Mouse (Mus musculus) lung, postnatal 0 days (tissue): ENCODE measurements around the gene Jam2. TPM values are rescaled to one million over a fixed set of nuclear protein-coding genes. Genes with fewer than 3 reads are reported as not detected.
A peak's percentile ranks its signal among the peaks of the same experiment; 100 is the strongest.

Source experiments
- ATAC-seq: fragments of 200-750 bp; cut with Nextera tagmentation; 2 replicates; pipeline ENCODE4 v1.8.0; 2017; ENCODE audit warnings: moderate library complexity
- DNase-seq: peaks from one replicate; pipeline ENCODE4 v3.0.0-alpha.2; 2016; ENCODE audit warnings: low spot score
- H3K27ac ChIP-seq: fragments of 300-500 bp; sonication (generic); 2 replicates; pipeline ENCODE4 v1.5.1; 2014; ENCODE audit warnings: antibody characterized with exemption, mild to moderate bottlenecking, low read length, mixed read lengths
- H3K27me3 ChIP-seq: fragments of 300-500 bp; sonication (generic); replicated peaks from 2 replicates; pipeline ENCODE4 v1.6.1; 2014; ENCODE audit warnings: low read length, mixed read lengths; ENCODE audit not compliant: insufficient read depth
- H3K36me3 ChIP-seq: fragments of 300-500 bp; sonication (generic); 2 replicates; pipeline ENCODE4 v1.6.1; 2014; ENCODE audit warnings: low read length, mixed read lengths; ENCODE audit not compliant: insufficient read depth
- H3K4me1 ChIP-seq: fragments of 300-500 bp; sonication (generic); 2 replicates; pipeline ENCODE4 v1.6.1; 2014; ENCODE audit warnings: antibody characterized with exemption, low read depth, low read length, mixed read lengths; ENCODE audit not compliant: insufficient read depth
- H3K4me2 ChIP-seq: fragments of 300-500 bp; sonication (generic); replicated peaks from 2 replicates; pipeline ENCODE4 v1.6.1; 2014; ENCODE audit warnings: low read depth, mild to moderate bottlenecking, low read length, moderate library complexity, mixed read lengths
- H3K4me3 ChIP-seq: fragments of 300-500 bp; sonication (generic); 2 replicates; pipeline ENCODE4 v1.5.1; 2014; ENCODE audit warnings: low read depth, low read length
- H3K9ac ChIP-seq: fragments of 300-500 bp; sonication (generic); replicated peaks from 2 replicates; pipeline ENCODE4 v1.6.1; 2014; ENCODE audit warnings: low read depth, mild to moderate bottlenecking
- H3K9me3 ChIP-seq: fragments of 300-500 bp; sonication (generic); 2 replicates; pipeline ENCODE4 v1.6.1; 2016; ENCODE audit warnings: low read length, mixed read lengths
- CTCF ChIP-seq: IDR thresholded peaks from 2 replicates; pipeline ENCODE4 v1.5.1; 2016; ENCODE audit warnings: antibody characterized with exemption, mild to moderate bottlenecking
- EP300 ChIP-seq: IDR thresholded peaks from 2 replicates; pipeline ENCODE4 v1.6.1; 2016; ENCODE audit warnings: antibody characterized with exemption, mild to moderate bottlenecking, control low read depth
- WGBS: fragments of 180-500 bp; shearing (Covaris S2); extraction: QIAGEN DNeasy Blood & Tissue Kit; methylation state at CpG from one replicate; pipeline ENCODE4 v1.1.7; 2014; 5-methylcytosine and 5-hydroxymethylcytosine counted together
- polyA plus RNA-seq: library from polyadenylated mRNA; unstranded; fragments of >200 nt; fragmentation: Nextera tagmentation; extraction: Ambion mirVana; gene quantifications from 2 replicates; pipeline ENCODE4 v1.2.1, GENCODE M21; 2015

The Jam2 gene
- polyA plus RNA-seq, 1 experiment from 2014 or later: 38.2 TPM

DNA sequence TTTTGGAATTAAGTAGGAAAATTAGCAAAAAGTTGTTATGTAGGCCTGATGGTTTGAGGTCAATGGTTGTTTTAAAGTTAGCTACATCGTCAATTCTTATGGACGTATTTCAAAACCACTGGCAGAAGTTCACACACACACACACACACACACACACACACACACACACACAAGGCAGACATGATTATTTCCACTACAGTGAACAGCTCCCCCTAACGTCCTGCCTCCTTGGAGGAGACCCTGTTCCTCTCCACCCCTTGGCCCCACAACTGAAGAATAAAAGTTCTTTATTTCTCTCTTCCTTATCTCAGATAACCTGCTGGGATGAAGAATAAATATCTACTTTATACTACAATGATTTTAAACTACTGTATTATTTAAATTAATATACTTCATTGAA lies 21.4 kb downstream of the Jam2 start:
- ATAC-seq (no peak), DNase-seq (no peak)
- Histone ChIP-seq H3K27ac (no peak overlapping the region), H3K9ac (no peak overlapping the region), H3K4me2 (no peak overlapping the region), H3K27me3 (no peaks in the 10 kb centered on the region), H3K9me3 (no peaks in the 10 kb centered on the region), H3K4me1 (no peaks in the 10 kb centered on the region), H3K4me3 (no peak overlapping the region), H3K36me3 (no peaks in the 10 kb centered on the region)
- 43% methylated on average over 3 of the region's 3 CpGs for WGBS
- TF ChIP-seq EP300 (no peak), CTCF (peak; percentile 35)

DNA sequence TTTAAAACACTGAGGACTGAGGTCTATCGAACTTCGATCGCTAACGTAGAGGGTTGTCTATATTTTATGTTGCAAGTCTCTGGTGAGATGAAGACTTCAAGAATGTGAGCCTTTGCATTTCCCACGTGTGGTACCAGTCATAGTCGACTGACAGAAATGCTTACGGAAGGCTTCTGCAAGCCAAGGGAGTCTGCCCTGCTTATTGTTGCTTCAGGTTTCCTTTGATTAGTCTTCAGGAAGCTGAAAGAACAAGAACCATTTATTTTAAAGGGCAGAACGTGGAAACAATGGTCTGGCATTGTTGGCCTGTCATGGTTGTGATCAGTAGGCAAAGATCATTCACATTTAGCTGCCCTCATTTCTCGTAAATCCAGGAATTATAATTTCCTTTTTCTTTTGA lies 22.8 kb downstream of the Jam2 start:
- whole genome bisulfite sequencing: 68% methylated on average over 9 of the region's 9 CpGs
- no peak overlapping the region for H3K4me3 ChIP-seq
- no peak overlapping the region for H3K27ac ChIP-seq
- H3K36me3 ChIP-seq: no peaks in the 10 kb centered on the region
- no peaks in the 10 kb centered on the region for H3K4me1 ChIP-seq
- H3K27me3 ChIP-seq: no peaks in the 10 kb centered on the region
- no peak overlapping the region for H3K4me2 ChIP-seq
- H3K9ac ChIP-seq: no peak overlapping the region
- peak; percentile 25 for DNase-seq
- no peaks in the 10 kb centered on the region for H3K9me3 ChIP-seq
- ATAC-seq: peak; percentile 43
- peak; percentile 79 for TF ChIP-seq EP300
- no peak for TF ChIP-seq CTCF

DNA sequence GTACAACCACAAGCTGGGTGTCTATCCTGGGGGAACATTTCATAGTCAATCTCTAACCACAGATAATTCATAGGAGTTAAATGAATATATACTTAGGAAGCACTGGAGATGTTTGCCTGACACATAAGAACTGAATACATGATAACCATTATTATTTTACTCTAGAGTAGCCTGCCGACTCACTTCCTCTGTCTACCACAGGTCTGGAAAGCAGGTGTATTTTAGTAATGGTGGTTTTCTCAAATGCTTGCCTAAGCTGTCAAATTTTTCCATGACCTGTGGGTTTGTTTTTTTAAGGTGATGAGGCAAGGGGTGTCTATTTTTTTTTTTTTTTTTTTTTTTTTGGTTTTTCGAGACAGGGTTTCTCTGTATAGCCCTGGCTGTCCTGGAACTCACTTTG lies 26.1 kb downstream of the Jam2 start:
- Histone ChIP-seq H3K4me3 (no peak overlapping the region), H3K9ac (no peak overlapping the region), H3K9me3 (no peaks in the 10 kb centered on the region), H3K36me3 (no peaks in the 10 kb centered on the region), H3K4me2 (no peak overlapping the region), H3K27ac (no peak overlapping the region), H3K4me1 (no peaks in the 10 kb centered on the region), H3K27me3 (no peaks in the 10 kb centered on the region)
- TF ChIP-seq CTCF: no peak
- TF ChIP-seq EP300: no peak
- DNase-seq: no peak
- WGBS: 93% methylated on average over 1 of the region's 2 CpGs
- no peak for ATAC-seq

DNA sequence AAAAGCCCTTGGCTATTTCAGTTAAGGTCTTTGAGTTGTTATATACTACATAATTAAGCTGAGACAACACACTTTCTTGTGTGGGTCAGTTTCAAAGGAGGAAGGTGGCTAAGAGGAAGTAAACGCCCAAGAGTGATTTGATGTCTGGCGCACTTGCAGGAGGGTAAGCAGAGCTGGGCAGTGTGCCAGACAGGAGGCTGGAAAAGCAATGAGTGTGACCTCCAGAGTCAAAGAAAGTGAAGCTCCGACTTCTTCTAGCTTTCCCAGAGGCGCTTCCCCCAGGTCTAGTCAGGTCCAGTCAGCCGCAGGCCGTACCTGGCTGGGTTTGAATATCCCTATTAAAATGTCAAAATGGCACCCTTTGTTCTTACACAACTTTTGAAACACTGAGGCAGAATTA lies 28.3 kb downstream of the Jam2 start:
- Histone ChIP-seq H3K4me2 (no peak overlapping the region), H3K4me1 (no peaks in the 10 kb centered on the region), H3K36me3 (no peaks in the 10 kb centered on the region), H3K9me3 (no peaks in the 10 kb centered on the region), H3K27ac (peak overlapping the region; percentile 10; the same call in 1 of the 2 replicates), H3K27me3 (no peaks in the 10 kb centered on the region), H3K9ac (no peak overlapping the region), H3K4me3 (no peak overlapping the region)
- TF ChIP-seq CTCF (no peak), EP300 (no peak; the same call in 1 of the 2 replicates)
- DNase-seq: peak; percentile 65
- ATAC-seq: peak; percentile 44
- 25% methylated on average over 6 of the region's 6 CpGs for WGBS

DNA sequence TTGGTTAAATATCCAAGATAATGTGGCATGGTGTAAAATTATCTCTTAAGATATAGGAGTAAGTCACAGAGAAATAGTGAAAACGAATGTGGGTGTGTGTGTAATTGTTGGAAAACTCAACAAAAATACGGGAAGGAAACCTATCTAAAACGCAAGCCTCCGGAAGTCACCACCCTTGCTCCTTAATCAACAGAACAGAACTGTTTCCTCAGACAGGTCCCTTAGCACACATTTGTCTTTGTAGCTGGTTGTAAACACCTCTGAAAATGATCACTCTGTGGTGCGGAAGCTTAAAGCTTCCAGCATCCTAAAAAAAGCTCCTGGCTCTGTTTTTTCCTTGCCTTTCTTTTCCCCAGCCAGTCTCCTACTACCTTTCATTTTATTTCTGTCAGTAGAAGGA lies 30.9 kb downstream of the Jam2 start:
- peak; percentile 85 for TF ChIP-seq EP300
- TF ChIP-seq CTCF: no peak
- ATAC-seq (peak; percentile 41), DNase-seq (peak; percentile 43)
- Histone ChIP-seq H3K9ac (no peak overlapping the region), H3K27me3 (no peaks in the 10 kb centered on the region), H3K4me3 (no peak overlapping the region), H3K27ac (no peak overlapping the region), H3K4me2 (no peak overlapping the region), H3K36me3 (no peaks in the 10 kb centered on the region), H3K9me3 (no peaks in the 10 kb centered on the region), H3K4me1 (no peaks in the 10 kb centered on the region)
- WGBS: 56% methylated on average over 5 of the region's 5 CpGs

DNA sequence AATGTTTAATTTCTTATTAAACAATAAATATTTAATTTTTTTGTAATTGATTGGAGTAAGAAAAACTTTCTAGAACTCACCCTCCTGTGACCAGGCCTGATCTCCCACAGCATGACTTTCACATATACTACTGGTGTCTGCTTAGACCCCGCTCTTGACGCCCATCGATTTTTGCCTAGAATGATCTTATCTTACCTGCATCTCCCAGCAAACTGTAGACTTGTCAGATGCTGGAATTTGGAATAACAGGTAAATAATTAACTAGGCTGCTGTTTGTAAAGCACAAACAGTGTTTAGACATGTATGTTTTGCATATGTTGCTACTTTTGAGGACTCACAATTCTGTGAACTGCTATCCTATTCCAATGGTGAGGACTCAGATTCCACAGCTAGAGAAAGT lies 32.3 kb downstream of the Jam2 start:
- ATAC-seq (no peak), DNase-seq (no peak)
- H3K36me3 ChIP-seq: no peaks in the 10 kb centered on the region
- H3K4me1 ChIP-seq: no peaks in the 10 kb centered on the region
- WGBS: 83% methylated on average over 3 of the region's 3 CpGs
- no peak overlapping the region for H3K4me3 ChIP-seq
- H3K4me2 ChIP-seq: no peak overlapping the region
- H3K9ac ChIP-seq: no peak overlapping the region
- no peak for TF ChIP-seq EP300
- TF ChIP-seq CTCF: no peak
- no peak overlapping the region for H3K27ac ChIP-seq
- no peaks in the 10 kb centered on the region for H3K27me3 ChIP-seq
- H3K9me3 ChIP-seq: no peaks in the 10 kb centered on the region

DNA sequence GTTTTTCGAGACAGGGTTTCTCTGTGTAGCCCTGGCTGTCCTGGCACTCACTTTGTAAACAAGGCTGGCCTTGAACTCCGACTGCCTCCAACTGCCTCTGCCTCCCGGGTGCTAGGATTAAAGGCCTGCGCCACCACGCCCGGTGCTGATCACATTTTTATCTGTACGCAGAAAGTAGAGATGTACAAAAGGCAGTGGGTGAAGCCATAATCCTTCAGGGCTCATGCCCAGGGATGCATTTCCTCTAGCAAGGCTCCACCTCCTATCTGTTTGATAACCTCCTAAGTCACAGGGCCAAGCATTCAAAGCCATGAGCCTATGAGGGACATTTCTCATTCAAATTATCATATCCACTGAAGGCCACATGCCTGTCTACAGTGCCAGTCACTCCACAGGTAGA lies 34.0 kb downstream of the Jam2 start:
- Histone ChIP-seq H3K27me3 (no peaks in the 10 kb centered on the region), H3K4me3 (no peak overlapping the region), H3K27ac (no peak overlapping the region), H3K4me2 (no peak overlapping the region), H3K9ac (no peak overlapping the region), H3K36me3 (no peaks in the 10 kb centered on the region), H3K4me1 (no peaks in the 10 kb centered on the region), H3K9me3 (no peaks in the 10 kb centered on the region)
- ATAC-seq: no peak
- no peak for DNase-seq
- 87% methylated on average over 7 of the region's 7 CpGs for WGBS
- TF ChIP-seq CTCF: no peak
- no peak for TF ChIP-seq EP300
